Mouse (Mus musculus) forebrain, embryonic 11.5 days (tissue): Measurements from ENCODE around the gene Rasl10b. TPM values are rescaled to one million over a fixed set of nuclear protein-coding genes. Genes with fewer than 3 reads are reported as not detected.
A peak's percentile ranks its signal among the peaks of the same experiment; 100 is the strongest.

ENCODE experiments used
- ATAC-seq: fragments of 200-750 bp; cut with Nextera tagmentation; replicated peaks from 2 replicates; pipeline ENCODE4 v1.8.0; 2017; ENCODE audit warnings: moderate TSS enrichment; ENCODE audit not compliant: low FRiP score
- DNase-seq: peaks from one replicate; pipeline ENCODE4 v3.0.0-alpha.2; 2017; ENCODE audit warnings: low spot score
- H3K27ac ChIP-seq: fragments of 300-500 bp; sonication (generic); 2 replicates; pipeline ENCODE4 v1.5.1; 2014; ENCODE audit warnings: low read depth, low read length
- H3K27me3 ChIP-seq: fragments of 300-500 bp; sonication (generic); 2 replicates; pipeline ENCODE4 v1.6.1; 2014; ENCODE audit warnings: mild to moderate bottlenecking, low read length, mixed read lengths; ENCODE audit not compliant: control insufficient read depth, insufficient read depth
- H3K36me3 ChIP-seq: fragments of 300-500 bp; sonication (generic); 2 replicates; pipeline ENCODE4 v1.6.1; 2014; ENCODE audit warnings: mild to moderate bottlenecking, low read length, moderate library complexity, mixed read lengths; ENCODE audit not compliant: control insufficient read depth, insufficient read depth
- H3K4me1 ChIP-seq: fragments of 300-500 bp; sonication (generic); replicated peaks from 2 replicates; pipeline ENCODE4 v1.6.1; 2014; ENCODE audit warnings: low read length, mixed read lengths; ENCODE audit not compliant: control insufficient read depth, insufficient read depth
- H3K4me2 ChIP-seq: fragments of 300-500 bp; sonication (generic); 2 replicates; pipeline ENCODE4 v1.6.1; 2014; ENCODE audit warnings: low read depth, mild to moderate bottlenecking, low read length, moderate library complexity, mixed read lengths; ENCODE audit not compliant: severe bottlenecking
- H3K4me3 ChIP-seq: fragments of 300-500 bp; sonication (generic); 2 replicates; pipeline ENCODE4 v1.5.1; 2014; ENCODE audit warnings: low read depth, low read length
- H3K9ac ChIP-seq: fragments of 300-500 bp; sonication (generic); 2 replicates; pipeline ENCODE4 v1.6.1; 2014; ENCODE audit warnings: low read length
- H3K9me3 ChIP-seq: fragments of 300-500 bp; sonication (generic); 2 replicates; pipeline ENCODE4 v1.6.1; 2016; ENCODE audit warnings: low read length, mixed read lengths; ENCODE audit not compliant: control insufficient read depth
- WGBS: fragments of 180-500 bp; shearing (Covaris S2); extraction: QIAGEN DNeasy Blood & Tissue Kit; methylation state at CpG from one replicate; pipeline ENCODE4 v1.1.7; 2014; 5-methylcytosine and 5-hydroxymethylcytosine counted together
- polyA plus RNA-seq: library from polyadenylated mRNA; unstranded; fragments of >200 nt; fragmentation: Nextera tagmentation; extraction: Ambion mirVana; gene quantifications from 2 replicates; pipeline ENCODE4 v1.2.1, GENCODE M21; 2014

Rasl10b gene
- polyA plus RNA-seq, 1 experiment from 2014 or later = 4.6 TPM

DNA sequence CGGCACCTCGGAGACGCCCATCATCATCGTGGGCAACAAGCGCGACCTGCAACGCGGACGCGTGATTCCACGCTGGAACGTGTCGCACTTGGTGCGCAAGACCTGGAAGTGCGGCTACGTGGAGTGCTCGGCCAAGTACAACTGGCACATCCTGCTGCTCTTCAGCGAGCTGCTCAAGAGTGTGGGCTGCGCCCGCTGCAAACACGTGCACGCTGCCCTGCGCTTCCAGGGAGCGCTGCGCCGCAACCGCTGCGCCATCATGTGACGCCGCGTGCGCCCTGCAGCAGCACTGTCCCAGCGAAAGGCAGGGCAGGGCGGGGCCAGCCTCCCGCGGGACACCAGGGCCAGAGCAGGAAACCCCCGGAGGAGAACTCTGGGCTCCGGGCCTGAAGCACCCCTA lies 9.6 kb downstream of the Rasl10b start:
- ATAC-seq (no peak), DNase-seq (peak; percentile 73)
- H3K4me1 ChIP-seq = peaks cover 8% of the 10 kb centered on the region
- H3K9me3 ChIP-seq = no peaks in the 10 kb centered on the region
- H3K27me3 ChIP-seq = peaks cover 19% of the 10 kb centered on the region
- H3K36me3 ChIP-seq = no peaks in the 10 kb centered on the region
- H3K9ac ChIP-seq = no peak overlapping the region
- no peak overlapping the region for H3K27ac ChIP-seq
- WGBS = 6% methylated on average over 38 of the region's 38 CpGs
- peak overlapping the region; percentile 31; the same call in 1 of the 2 replicates for H3K4me2 ChIP-seq
- H3K4me3 ChIP-seq = no peak overlapping the region

DNA sequence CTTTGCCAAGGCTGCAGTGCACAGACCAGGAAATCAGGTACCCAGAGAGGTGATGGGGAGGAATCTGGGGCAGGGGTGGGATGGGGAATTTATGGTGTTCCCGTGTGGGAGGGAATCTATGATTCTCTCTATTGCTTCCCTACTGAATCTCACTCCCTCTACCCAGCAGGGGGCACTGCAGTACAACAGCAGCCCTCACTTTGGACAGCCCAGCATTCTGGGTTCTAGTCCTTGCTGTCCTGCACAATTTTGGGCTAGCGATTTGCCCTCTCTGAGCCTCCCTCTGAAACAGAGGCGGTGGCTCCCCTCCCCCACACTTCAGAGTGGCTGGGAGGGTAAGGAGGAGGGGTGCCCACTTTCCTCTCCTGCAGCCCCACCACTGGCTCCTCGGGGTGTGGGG lies 11.4 kb downstream of the Rasl10b start:
- Histone ChIP-seq H3K9me3 (no peaks in the 10 kb centered on the region), H3K4me1 (peaks cover 8% of the 10 kb centered on the region), H3K4me3 (no peak overlapping the region), H3K4me2 (no peak overlapping the region), H3K36me3 (no peaks in the 10 kb centered on the region), H3K27me3 (peaks cover 19% of the 10 kb centered on the region), H3K27ac (no peak overlapping the region), H3K9ac (no peak overlapping the region)
- ATAC-seq = no peak
- DNase-seq = no peak
- WGBS = 49% methylated on average over 4 of the region's 4 CpGs

DNA sequence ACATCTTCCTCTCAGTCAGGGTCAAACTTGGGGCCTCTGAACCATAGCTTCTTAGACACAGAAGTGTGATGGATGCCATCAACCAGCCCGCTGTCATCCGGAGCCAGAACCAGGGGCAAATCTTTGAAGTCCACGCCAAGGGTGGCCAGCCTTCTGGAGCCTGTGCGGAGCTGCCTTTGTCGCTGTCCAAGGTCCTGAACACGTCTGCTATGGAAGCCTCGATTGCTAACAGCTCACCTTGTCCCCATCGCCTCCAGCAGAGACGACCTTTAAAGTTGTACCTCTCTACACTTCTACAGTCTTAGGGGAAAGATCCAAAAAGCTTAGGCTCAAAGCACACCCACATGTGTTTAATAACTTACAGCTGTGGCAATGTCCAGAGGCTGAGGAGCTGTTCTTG lies 12.4 kb downstream of the Rasl10b start:
- ATAC-seq = no peak
- Histone ChIP-seq H3K9ac (no peak overlapping the region), H3K4me1 (peaks cover 8% of the 10 kb centered on the region), H3K9me3 (no peaks in the 10 kb centered on the region), H3K27me3 (peaks cover 19% of the 10 kb centered on the region), H3K4me3 (no peak overlapping the region), H3K36me3 (no peaks in the 10 kb centered on the region), H3K4me2 (no peak overlapping the region), H3K27ac (no peak overlapping the region)
- 4% methylated on average over 9 of the region's 9 CpGs for WGBS
- DNase-seq = peak; percentile 83

DNA sequence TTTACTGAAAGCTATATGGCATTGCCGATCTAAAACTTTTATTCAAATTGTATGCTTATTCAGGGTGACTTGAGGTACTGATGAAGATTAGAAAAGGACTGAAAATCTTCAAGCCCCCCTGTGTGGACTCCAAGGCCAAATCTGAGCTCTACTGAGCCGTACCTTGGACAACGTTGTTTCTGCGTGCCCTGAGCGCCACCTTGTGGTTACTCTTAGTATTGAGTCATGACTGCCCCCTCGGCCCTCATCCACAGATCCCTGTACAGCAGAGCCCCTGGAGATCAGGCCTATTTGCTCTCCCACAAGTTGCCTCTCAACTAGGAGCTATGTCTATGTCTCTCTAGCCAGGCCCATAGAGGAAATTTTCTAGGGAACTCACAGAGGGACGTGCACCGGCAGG lies 15.7 kb downstream of the Rasl10b start:
- H3K27me3 ChIP-seq = peaks cover 8% of the 10 kb centered on the region; the same call in 1 of the 2 replicates
- no peak overlapping the region for H3K27ac ChIP-seq
- peak; percentile 87 for DNase-seq
- no peak; the same call in 1 of the 2 replicates for ATAC-seq
- H3K9ac ChIP-seq = no peak overlapping the region
- 8% methylated on average over 8 of the region's 8 CpGs for WGBS
- H3K36me3 ChIP-seq = no peaks in the 10 kb centered on the region
- H3K4me3 ChIP-seq = no peak overlapping the region
- H3K4me1 ChIP-seq = no peaks in the 10 kb centered on the region
- no peak overlapping the region for H3K4me2 ChIP-seq
- no peaks in the 10 kb centered on the region for H3K9me3 ChIP-seq

DNA sequence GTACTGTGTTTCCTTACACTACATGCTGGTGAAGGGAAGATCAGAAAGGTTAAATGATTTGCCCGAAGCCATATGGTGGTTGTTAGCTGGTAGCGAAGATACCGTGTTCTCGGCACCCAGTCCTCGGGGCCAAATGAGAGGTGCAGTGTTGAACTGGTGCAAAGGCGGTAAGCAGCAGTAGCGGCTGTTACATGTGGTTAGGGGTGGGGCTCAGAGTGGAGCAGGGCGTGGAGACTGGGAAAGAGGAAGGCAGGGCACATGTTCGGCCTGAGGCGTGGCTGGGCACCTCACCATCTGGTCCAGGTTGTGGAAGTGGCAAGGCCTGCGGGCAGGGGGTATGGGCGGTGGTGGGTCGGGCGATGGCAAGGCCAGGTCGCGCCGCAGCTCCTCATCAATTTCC lies 18.0 kb downstream of the Rasl10b start:
- Histone ChIP-seq H3K9me3 (no peaks in the 10 kb centered on the region), H3K27ac (no peak overlapping the region), H3K36me3 (no peaks in the 10 kb centered on the region), H3K4me3 (no peak overlapping the region), H3K4me2 (no peak overlapping the region), H3K27me3 (0 out of 2 replicates have a peak, but pooled peaks cover 2% of the 10 kb centered on the region), H3K4me1 (no peaks in the 10 kb centered on the region), H3K9ac (no peak overlapping the region)
- DNase-seq (no peak), ATAC-seq (no peak)
- WGBS = 43% methylated on average over 17 of the region's 17 CpGs

DNA sequence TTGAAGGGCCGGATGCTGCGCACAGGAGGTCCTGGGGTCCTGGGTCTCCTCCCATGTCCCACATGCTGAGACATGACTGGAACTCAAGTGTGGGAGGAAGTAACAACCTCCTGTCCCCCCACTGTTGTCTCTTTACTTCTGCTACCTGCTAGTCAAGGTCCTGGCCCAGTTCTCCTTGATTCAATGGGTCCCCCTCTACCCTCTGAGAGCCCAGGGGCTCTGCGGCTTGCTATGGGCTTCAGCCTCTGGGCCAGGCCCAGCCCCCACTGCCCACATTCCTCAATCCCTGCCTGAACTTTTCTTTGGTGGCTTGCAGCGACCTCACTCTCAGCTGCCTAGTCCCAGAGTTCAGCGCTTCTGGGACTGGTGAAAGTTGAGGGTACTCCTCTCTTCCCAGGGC lies 20.4 kb downstream of the Rasl10b start, which contains the start of gene Gas2l2:
Gene Gas2l2, minus strand, starts transcription at position 101 of the 400 bp plus-strand sequence.
- Histone ChIP-seq H3K4me1 (no peaks in the 10 kb centered on the region), H3K27me3 (0 out of 2 replicates have a peak, but pooled peaks cover 2% of the 10 kb centered on the region), H3K9ac (no peak within 1 kb of the TSS), H3K4me3 (no peak within 1 kb of the TSS), H3K9me3 (no peaks in the 10 kb centered on the region), H3K27ac (no peak within 1 kb of the TSS), H3K4me2 (no peak within 1 kb of the TSS), H3K36me3 (no peaks in the 10 kb centered on the region)
- ATAC-seq = no peak
- DNase-seq = no peak
- WGBS = 49% methylated on average over 5 of the region's 5 CpGs

DNA sequence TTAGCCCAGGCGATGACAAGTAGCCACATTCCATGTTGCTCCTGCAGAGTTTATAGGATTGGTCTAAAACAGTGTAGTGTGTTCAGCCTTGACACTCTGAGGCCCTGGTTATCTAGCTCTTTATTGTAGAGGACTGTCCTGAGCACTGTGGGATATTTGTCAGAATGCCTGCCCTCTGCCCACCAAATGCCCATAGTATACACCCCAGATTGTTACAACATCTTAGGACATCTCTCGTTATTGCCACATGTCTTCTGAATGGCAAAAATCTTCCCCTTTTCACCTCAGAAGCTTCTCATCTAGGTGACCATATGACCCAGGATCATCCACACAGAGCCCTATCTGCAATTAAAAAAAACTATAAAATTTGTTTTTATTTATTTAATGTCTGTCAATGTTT lies 23.6 kb downstream of the Rasl10b start:
- no peak overlapping the region for H3K27ac ChIP-seq
- H3K27me3 ChIP-seq = no peaks in the 10 kb centered on the region
- no peaks in the 10 kb centered on the region for H3K36me3 ChIP-seq
- no peaks in the 10 kb centered on the region for H3K4me1 ChIP-seq
- no peaks in the 10 kb centered on the region for H3K9me3 ChIP-seq
- no peak overlapping the region for H3K4me3 ChIP-seq
- ATAC-seq (no peak), DNase-seq (no peak)
- no peak overlapping the region for H3K4me2 ChIP-seq
- WGBS = 74% methylated on average over 2 of the region's 2 CpGs
- no peak overlapping the region for H3K9ac ChIP-seq

DNA sequence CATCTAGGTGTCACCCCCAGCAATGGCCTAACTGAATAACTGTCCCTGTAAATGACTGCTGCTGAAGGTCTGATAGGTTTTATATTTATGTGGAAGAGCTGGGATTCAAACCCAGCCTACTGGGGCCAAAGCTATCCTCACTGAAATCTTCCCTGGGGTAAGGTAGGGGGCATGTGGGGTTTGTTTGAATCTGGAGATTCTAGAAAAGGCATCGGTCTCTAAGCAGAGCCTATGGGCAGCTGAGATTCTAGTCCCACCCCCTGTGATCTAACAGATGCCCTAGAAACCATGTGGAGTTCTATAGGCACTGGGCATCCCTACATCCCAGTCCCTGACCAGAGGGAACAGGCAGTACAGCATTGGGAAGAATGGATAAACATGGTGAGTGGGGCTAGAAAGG lies 28.4 kb downstream of the Rasl10b start, which contains the start of gene 1700020L24Rik:
Gene 1700020L24Rik, plus strand, starts transcription at position 301 of the 400 bp plus-strand sequence.
- H3K36me3 ChIP-seq = no peaks in the 10 kb centered on the region
- ATAC-seq (no peak), DNase-seq (no peak)
- H3K4me2 ChIP-seq = no peak within 1 kb of the TSS
- H3K9ac ChIP-seq = no peak within 1 kb of the TSS
- no peak within 1 kb of the TSS for H3K4me3 ChIP-seq
- H3K9me3 ChIP-seq = no peaks in the 10 kb centered on the region
- no peak within 1 kb of the TSS for H3K27ac ChIP-seq
- H3K4me1 ChIP-seq = no peaks in the 10 kb centered on the region
- peaks cover 14% of the 10 kb centered on the region for H3K27me3 ChIP-seq
- 93% methylated on average over 1 of the region's 1 CpGs for WGBS

DNA sequence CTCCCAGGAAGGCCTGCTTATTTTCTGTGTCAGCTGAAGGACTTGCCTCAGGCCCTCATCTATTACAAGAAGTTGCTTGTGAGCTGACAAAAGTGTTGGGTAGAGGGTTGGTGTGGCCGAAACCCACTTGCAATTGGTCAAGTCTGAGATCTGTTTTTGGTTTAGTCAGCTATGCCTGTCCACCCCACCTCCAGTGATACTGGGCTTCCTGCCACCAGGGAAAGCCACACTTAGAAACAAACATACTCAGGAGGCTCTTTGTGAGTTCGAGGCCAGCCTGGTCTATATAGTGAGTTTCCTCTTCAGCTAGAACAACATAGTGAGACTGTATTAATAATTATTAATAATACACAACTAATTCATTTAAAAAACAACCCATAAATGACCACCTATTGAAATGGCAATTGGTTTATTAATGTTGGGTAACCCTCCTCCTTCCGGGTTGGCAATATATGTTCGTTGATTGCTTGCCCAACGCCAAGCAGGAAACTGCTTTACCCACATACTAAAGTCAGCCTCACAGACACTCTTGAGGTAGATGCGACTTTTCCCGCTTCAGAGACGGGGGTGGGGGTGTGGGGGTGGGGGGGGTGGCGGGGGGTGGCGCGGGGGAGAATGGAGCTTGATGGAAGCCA lies 30.6 kb downstream of the Rasl10b start:
- no peak overlapping the region for H3K9ac ChIP-seq
- H3K4me3 ChIP-seq = peak overlapping the region; percentile 54
- H3K4me2 ChIP-seq = peak overlapping the region; percentile 84
- H3K9me3 ChIP-seq = no peaks in the 10 kb centered on the region
- H3K27ac ChIP-seq = no peak overlapping the region
- no peaks in the 10 kb centered on the region for H3K36me3 ChIP-seq
- H3K27me3 ChIP-seq = peaks cover 35% of the 10 kb centered on the region
- ATAC-seq (no peak), DNase-seq (no peak)
- no peaks in the 10 kb centered on the region for H3K4me1 ChIP-seq
- WGBS = 32% methylated on average over 11 of the region's 11 CpGs
